Mouse (Mus musculus) G1E-ER4 (cell line): Measurements from ENCODE around the gene Rrp1b. TPM values are rescaled to one million over a fixed set of nuclear protein-coding genes. Genes with fewer than 3 reads are reported as not detected.

ENCODE experiments used
- GATA1 ChIP-seq: IDR thresholded peaks from one replicate; pipeline ENCODE4 v1.8.0; 2012; ENCODE audit warnings: low read length, inconsistent platforms
- polyA plus RNA-seq: library from polyadenylated mRNA; stranded (reverse); fragments of >175 nt; gene quantifications from 2 replicates; pipeline ENCODE4 v1.2.3, GENCODE M21; 2012

The Rrp1b gene
- polyA plus RNA-seq, 1 experiment: 289 TPM

GRCm38 (mm10) chr17:32022551-32022950 lies 13.3 kb upstream of the Rrp1b start:
- no peak for TF ChIP-seq GATA1

GRCm38 (mm10) chr17:32023088-32023487 lies 12.8 kb upstream of the Rrp1b start:
- TF ChIP-seq GATA1: no peak

GRCm38 (mm10) chr17:32024671-32025073 lies 11.2 kb upstream of the Rrp1b start:
- no peak for TF ChIP-seq GATA1

GRCm38 (mm10) chr17:32025386-32025785 lies 10.5 kb upstream of the Rrp1b start:
- TF ChIP-seq GATA1: no peak

- no peak for TF ChIP-seq GATA1
These were observed 8.2 kb upstream of the Rrp1b start for GRCm38 (mm10) chr17:32027666-32028065.

GRCm38 (mm10) chr17:32028301-32028700 lies 7.6 kb upstream of the Rrp1b start:
- TF ChIP-seq GATA1: no peak

- TF ChIP-seq GATA1: no peak
These were observed 4.2 kb upstream of the Rrp1b start for GRCm38 (mm10) chr17:32031684-32032083.

- no peak for TF ChIP-seq GATA1
These were observed 1.6 kb upstream of the Rrp1b start for GRCm38 (mm10) chr17:32034322-32034721.

- TF ChIP-seq GATA1: no peak
These were observed 874 bp downstream of the Rrp1b start for GRCm38 (mm10) chr17:32036509-32037438.

GRCm38 (mm10) chr17:32040263-32040662 lies 4.4 kb downstream of the Rrp1b start:
- no peak for TF ChIP-seq GATA1

- TF ChIP-seq GATA1: no peak
These were observed 10.6 kb downstream of the Rrp1b start for GRCm38 (mm10) chr17:32046541-32046940.

- no peak for TF ChIP-seq GATA1
These were observed 12.5 kb downstream of the Rrp1b start for GRCm38 (mm10) chr17:32048351-32048750.

GRCm38 (mm10) chr17:32049914-32050313 lies 14.0 kb downstream of the Rrp1b start:
- TF ChIP-seq GATA1: no peak

- no peak for TF ChIP-seq GATA1
These were observed 14.7 kb downstream of the Rrp1b start for GRCm38 (mm10) chr17:32050609-32051008.

- TF ChIP-seq GATA1: no peak
These were observed 16.6 kb downstream of the Rrp1b start for GRCm38 (mm10) chr17:32052237-32053080.

- no peak for TF ChIP-seq GATA1
These were observed 17.8 kb downstream of the Rrp1b start for GRCm38 (mm10) chr17:32053677-32054076.
